Mouse (Mus musculus) thymus, postnatal 36 days (tissue): Measurements from ENCODE around the gene Rpl29.

Source experiments
- DNase-seq, 2 experiments: peaks; one replicate each; pipeline ENCODE4 v3.0.0; 2022; ENCODE audit warnings: mixed read lengths in 2 of 2

The Rpl29 gene

GRCm38 (mm10) chr9:106456325-106457162 is 27.3 kb downstream of the Rpl29 start:
- DNase-seq = no peak

DNA sequence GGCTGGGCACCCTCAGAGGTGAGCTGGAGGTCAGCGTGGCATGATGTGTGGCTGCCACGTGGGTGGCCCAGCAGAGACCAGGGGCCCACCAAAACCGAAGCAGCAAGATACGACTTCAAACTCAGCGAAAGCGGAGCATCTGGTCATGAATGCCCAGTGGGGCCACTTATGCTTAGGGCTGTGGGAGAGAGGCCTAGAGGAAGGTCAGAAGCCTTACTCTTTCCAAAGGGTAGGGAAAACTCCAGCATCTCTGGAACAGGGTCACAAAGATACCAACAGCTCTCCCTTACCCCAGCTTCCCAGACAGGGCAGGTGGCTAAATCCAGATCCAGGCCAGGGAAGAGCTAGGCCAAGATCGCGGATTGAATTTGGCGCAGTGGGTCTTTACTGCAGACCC is 27.9 kb downstream of the Rpl29 start:
- no peak for DNase-seq

- no peak for DNase-seq
Measured at GRCm38 (mm10) chr9:106457920-106458319, 28.7 kb downstream of the Rpl29 start.

- DNase-seq = no peak
Measured at GRCm38 (mm10) chr9:106459946-106460345, 30.7 kb downstream of the Rpl29 start.

GRCm38 (mm10) chr9:106460401-106461025 is 31.3 kb downstream of the Rpl29 start:
- DNase-seq = no peak

DNA sequence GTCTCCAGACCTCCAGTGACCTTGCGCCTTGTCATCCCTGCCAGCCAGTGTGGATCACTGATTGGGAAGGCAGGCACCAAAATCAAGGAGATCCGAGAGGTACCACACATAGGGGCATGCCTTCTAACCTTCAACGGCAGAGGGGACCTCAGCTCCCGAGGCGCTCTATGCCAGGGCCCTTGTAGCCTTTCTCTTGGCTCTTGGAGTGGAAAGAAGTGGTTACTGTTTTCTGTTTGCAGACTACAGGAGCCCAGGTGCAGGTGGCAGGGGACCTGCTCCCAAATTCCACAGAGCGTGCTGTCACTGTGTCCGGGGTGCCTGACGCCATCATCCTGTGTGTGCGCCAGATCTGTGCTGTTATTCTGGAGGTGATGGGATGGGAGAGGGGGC is 31.8 kb downstream of the Rpl29 start:
- no peak for DNase-seq

DNA sequence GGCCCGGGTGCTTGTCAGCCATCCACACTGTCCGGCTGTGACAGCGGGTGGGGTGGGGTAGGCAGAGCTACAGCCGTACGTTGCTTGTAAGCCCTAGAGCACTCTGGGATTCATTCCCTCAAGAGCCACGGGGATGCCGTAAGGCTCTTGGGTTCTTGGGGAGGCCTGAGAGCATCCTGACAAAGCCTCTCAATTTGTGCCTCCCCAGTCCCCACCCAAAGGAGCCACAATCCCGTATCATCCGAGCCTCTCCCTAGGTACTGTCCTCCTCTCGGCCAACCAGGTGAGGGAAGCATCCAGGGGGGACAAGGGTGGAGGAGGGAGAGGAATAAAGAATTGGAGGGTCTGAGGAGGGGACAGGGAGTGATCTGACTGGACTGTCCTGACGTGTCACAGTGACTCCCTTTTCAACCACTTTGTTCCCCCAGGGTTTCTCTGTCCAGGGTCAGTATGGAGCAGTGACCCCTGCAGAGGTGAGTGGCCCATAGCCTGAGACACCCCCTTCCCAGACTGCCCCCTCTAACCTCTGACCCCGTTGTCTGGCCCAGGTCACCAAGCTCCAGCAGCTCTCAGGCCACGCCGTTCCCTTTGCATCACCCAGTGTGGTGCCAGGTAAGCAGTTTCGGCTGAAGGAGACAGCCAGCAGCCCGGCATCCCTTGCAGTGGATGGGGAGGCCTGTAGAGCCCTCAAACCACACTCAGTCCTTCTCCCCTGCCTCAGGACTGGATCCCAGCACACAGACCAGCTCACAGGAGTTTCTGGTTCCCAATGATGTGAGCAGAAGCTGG is 32.6 kb downstream of the Rpl29 start:
- DNase-seq = no peak

DNA sequence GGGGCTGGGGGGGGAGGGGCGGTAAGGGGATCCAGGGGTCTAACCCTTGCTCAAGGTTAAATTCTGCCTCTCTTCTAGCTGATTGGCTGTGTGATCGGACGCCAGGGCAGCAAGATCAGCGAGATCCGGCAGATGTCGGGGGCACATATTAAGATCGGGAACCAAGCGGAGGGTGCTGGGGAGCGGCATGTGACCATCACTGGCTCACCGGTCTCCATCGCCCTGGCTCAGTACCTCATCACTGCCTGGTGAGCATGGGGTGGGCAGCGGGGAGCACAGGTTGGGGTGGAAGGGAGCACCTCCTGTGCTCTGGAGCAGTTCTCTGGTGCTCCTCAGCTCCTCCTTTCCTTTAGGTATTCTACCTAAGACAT is 33.2 kb downstream of the Rpl29 start:
- no peak for DNase-seq

DNA sequence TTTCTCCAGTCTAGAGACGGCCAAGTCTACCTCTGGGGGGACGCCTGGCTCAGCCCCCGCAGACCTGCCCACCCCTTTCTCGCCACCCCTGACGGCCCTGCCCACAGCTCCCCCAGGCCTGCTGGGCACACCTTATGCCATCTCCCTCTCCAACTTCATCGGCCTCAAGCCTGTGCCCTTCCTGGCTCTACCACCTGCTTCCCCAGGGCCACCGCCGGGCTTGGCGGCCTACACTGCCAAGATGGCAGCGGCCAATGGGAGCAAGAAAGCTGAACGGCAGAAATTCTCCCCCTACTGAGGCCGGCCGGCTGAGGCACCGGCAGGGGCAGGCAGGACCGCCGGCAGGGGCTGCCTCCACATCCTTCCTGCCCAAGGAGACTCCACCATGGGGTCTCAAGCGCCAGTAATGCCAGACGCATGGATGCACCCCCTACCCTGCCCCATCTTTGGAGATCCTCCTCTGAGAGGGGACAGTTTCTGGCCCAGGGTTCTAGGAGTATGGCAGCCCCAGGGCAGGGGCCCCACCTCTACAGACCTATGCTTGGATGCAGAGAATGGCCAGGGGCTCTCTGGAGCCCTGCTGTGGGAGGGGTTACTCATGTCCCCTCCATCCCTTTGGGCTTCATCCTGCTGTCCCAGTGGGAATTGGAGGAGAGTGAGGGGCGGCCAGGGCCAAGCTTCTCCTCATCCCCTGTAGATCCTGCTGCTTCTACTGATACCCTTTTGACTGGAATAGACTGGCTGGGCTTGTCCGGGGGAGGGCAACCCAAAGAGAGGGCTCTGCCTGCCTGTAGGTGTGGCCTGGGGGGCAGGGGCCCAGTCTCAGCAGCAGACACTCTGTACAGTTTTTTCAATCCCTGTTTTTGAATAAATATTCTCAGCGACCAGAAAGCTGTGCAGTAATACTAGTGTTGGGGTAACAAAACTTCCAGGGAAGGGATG is 34.1 kb downstream of the Rpl29 start:
- DNase-seq = no peak

DNA sequence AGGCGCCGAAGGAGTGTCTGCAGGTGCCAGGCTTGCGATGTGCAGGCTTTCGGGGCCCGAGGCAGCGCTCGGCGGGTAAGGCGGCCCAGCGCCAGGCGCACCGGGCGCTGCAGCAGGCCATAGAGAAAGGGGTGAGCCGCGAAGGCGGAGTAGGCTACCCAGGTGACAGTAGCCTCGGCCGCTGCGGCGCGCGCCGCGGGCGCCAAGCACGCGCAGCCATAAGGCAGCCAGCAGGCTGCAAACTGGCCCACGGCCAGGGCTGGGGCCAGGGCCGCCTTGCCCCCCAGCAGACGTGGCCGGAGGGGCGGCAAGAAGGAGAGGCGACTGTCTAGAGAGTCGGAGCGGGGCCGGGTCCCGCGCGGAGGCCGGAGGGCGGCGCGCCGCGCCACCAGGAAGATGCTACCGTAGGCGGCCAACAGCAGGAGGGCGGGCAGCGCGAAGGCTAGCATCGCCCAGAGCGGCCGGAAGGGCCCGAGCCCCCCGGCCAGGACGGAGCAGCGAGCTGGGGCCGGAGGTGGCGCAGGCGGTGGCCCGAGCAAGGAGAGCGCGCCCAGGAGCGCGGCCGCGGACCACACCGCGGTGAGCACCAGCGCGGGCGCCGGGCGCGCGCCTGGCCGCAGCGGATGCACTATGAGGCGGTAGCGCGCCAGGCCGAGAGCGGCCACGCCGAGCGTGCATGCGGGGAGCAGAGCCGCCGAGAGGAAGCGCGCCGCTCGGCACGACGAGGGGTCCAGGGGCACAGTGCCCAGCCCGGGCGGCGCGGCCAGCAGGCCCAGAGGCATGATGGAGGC is 35.7 kb downstream of the Rpl29 start:
- peak in 1 of 2 experiments; percentile 26 for DNase-seq

DNA sequence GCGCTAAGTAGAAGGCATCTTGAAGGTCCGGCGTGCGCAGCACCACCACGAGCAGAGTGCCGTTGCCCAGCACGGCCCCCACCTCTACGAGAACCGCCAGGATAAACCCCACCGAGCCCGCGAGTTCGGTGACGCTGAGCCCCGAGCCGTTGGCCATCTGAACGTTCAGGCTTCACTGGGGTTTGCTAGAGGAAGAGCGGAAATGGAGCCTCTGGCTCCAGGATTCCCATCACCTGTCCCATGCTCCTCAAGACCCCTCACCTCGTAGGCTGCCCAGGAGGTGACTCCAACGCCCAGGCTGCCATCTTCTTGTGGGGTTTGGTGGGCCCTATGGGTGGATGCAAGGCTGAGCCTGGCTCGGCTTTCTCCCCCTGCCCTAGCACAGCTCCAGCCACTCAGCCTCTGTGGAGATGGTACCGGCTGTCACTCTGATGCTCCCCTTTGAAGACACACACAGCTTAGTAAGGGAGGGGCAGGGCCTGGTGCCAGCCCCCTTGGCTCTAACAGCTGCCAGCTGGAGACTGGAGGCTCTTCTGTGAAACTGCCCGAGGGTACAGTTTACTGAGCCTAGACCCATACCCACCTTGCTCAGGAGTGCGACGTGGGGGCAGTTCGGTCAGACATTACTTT is 36.4 kb downstream of the Rpl29 start, which contains the start of gene Gpr62:
Gene Gpr62, minus strand, starts transcription at position 368 of the 630 bp plus-strand sequence.
- DNase-seq = no peak

GRCm38 (mm10) chr9:106466721-106467120 is 37.5 kb downstream of the Rpl29 start:
- no peak for DNase-seq

- no peak for DNase-seq
Measured at GRCm38 (mm10) chr9:106467746-106468145, 38.5 kb downstream of the Rpl29 start.

- DNase-seq = no peak
Measured at GRCm38 (mm10) chr9:106469317-106469716, 40.1 kb downstream of the Rpl29 start.

GRCm38 (mm10) chr9:106469776-106470175 is 40.5 kb downstream of the Rpl29 start:
- no peak for DNase-seq

GRCm38 (mm10) chr9:106470991-106471750 is 41.9 kb downstream of the Rpl29 start:
- DNase-seq = no peak

DNA sequence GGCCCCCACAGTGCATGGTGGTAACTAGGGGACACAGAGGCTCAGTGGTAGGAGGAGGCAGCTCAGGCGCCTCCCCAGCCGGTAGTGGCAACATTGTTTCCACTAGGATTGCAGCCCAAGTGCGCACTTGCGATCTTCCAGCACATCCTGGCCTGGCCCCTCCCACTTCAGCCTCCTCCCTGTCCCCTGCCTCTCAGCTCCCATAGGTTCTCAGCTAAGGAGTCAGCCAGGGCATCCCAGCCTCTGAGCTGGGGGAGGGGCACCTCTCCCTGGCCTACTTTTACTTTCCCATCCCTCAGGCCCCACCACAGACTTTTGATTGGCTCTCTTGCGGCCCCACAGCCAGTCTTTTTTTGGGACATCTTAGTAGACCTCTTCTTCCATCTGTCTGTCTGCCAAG is 42.6 kb downstream of the Rpl29 start:
- DNase-seq = no peak

DNA sequence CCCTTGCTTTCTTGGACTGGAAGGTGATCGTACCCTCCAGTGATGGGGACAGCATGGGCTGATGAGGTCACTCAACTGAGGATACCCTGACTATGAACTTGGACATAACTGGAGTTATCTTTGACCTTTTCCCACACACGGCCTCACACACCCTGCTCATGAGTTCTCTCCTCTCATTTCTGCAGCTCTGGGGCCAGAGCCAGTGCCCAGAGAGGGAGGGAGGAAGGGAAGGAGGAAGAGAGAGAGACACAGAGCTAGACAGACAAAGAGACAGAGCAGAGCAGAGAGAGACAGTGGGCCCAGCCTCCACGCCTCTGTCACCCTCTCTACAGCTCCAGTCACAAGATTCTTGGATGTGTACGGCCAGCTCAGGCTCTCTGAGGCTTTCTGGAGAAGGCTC is 43.1 kb downstream of the Rpl29 start:
- DNase-seq = no peak

DNA sequence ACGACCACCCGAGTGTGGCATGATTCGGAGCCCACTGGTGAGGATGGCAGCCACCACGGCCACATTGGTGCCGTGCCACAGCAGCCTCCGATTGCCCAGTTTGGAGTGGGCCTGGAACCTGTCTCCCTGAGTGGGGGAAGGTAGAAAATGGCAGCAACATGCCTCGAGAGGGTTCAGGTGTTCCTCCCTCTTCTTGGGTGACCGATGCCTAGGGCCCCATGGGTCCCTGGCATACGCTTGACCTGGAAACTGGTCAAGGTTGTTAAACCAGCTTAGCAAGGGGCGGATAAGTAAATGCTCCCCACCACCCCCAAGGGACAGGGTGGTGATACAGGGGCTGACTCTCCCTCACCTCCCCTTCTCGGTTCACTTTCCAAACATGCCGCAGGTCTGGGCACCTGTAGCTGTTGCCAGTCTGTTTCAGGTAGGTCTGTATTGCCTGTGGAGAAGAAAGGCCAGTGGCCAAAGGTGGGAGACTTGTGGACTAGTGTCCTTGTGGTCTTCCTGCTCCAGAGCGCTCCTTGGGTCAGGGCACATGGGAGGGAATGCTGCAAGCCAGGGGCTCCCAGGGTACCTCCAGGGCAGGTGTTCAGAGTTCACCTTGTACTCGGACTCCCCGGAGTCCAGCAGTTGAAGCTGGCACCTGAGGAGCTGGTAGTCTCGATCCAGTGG is 44.0 kb downstream of the Rpl29 start:
- DNase-seq = peak in 1 of 2 experiments; percentile 17

DNA sequence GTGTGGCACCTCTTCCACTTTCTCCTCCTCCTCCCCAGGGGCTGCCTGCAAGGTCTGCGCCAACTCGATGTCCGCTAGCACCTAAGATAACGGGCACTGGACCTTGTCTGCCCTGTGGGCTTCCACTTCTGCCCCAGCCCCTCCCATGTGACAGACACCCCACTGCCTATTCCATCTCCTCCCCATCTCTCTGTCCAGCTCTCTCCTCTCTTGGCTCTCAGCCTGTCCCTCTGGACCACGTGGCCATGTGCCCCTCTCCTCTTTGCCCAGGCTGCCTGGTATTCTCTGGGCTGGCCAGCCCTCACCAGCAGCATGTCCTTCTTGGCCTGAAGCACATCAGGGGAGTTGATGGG is 44.5 kb downstream of the Rpl29 start:
- DNase-seq = no peak
